Mouse (Mus musculus): ENCODE results near the gene Ccdc107. TPM values are rescaled to one million over a fixed set of nuclear protein-coding genes. Genes with fewer than 3 reads are reported as not detected.
A peak's percentile ranks its signal among the peaks of the same experiment; 100 is the strongest.
"Not testable (repeated sequence)": the region's sequence is repeated elsewhere in the genome, so short reads cannot be mapped to it uniquely, and the experiment has no call there.

Gene Ccdc107
- polyA plus RNA-seq, 1 experiment from 2014 or later: 104 TPM

- no peaks in the 10 kb centered on the region for H3K9me3 ChIP-seq
- no peaks in the 10 kb centered on the region for H3K27me3 ChIP-seq (replicated peaks)
- 90% methylated on average over 10 of the region's 10 CpGs for WGBS
- H3K4me1 ChIP-seq: no peaks in the 10 kb centered on the region
- ATAC-seq (ENCODE audit: insufficient read depth, low FRiP score, low read depth): no peak
- H3K4me2 ChIP-seq: no peak overlapping the region
- no peak overlapping the region for H3K27ac ChIP-seq
- H3K9ac ChIP-seq: no peak overlapping the region
- H3K36me3 ChIP-seq: no peaks in the 10 kb centered on the region
- H3K4me3 ChIP-seq (replicated peaks): no peak overlapping the region
Observed at GRCm38 (mm10) chr4:43470301-43470700, 22.4 kb upstream of the Ccdc107 start.

GRCm38 (mm10) chr4:43473636-43474035 is 19.1 kb upstream of the Ccdc107 start:
- Histone ChIP-seq H3K4me2 (no peak overlapping the region), H3K9me3 (no peaks in the 10 kb centered on the region), H3K27me3 (replicated peaks) (no peaks in the 10 kb centered on the region), H3K4me3 (replicated peaks) (no peak overlapping the region), H3K9ac (no peak overlapping the region), H3K36me3 (no peaks in the 10 kb centered on the region), H3K4me1 (no peaks in the 10 kb centered on the region), H3K27ac (no peak overlapping the region)
- WGBS: 70% methylated on average over 1 of the region's 1 CpGs
- ATAC-seq (ENCODE audit: insufficient read depth, low FRiP score, low read depth): no peak

GRCm38 (mm10) chr4:43476604-43477003 is 16.1 kb upstream of the Ccdc107 start:
- no peak overlapping the region for H3K27ac ChIP-seq
- H3K9me3 ChIP-seq: no peaks in the 10 kb centered on the region
- H3K36me3 ChIP-seq: no peaks in the 10 kb centered on the region
- no peak for ATAC-seq (ENCODE audit: insufficient read depth, low FRiP score, low read depth)
- no peak overlapping the region for H3K9ac ChIP-seq
- WGBS: 82% methylated on average over 6 of the region's 6 CpGs
- H3K4me1 ChIP-seq: no peaks in the 10 kb centered on the region
- H3K4me3 ChIP-seq (replicated peaks): no peak overlapping the region
- H3K4me2 ChIP-seq: no peak overlapping the region
- no peaks in the 10 kb centered on the region for H3K27me3 ChIP-seq (replicated peaks)

GRCm38 (mm10) chr4:43477857-43478533 is 14.7 kb upstream of the Ccdc107 start:
- peak; percentile 88; the same call in 1 of the 2 replicates for ATAC-seq (ENCODE audit: insufficient read depth, low FRiP score, low read depth)
- Histone ChIP-seq H3K4me1 (no peaks in the 10 kb centered on the region), H3K36me3 (no peaks in the 10 kb centered on the region), H3K27me3 (replicated peaks) (no peaks in the 10 kb centered on the region), H3K27ac (peak overlapping the region; percentile 26; the same call in 1 of the 2 replicates), H3K4me3 (replicated peaks) (peak overlapping the region; percentile 37), H3K4me2 (peak overlapping the region; percentile 57), H3K9me3 (no peaks in the 10 kb centered on the region), H3K9ac (peak overlapping the region; percentile 9; the same call in 1 of the 2 replicates)
- 20% methylated on average over 11 of the region's 11 CpGs for WGBS

- Histone ChIP-seq H3K27ac (peak overlapping the region; percentile 26; the same call in 1 of the 2 replicates), H3K27me3 (replicated peaks) (no peaks in the 10 kb centered on the region), H3K4me3 (replicated peaks) (peak overlapping the region; percentile 37), H3K4me2 (peak overlapping the region; percentile 57), H3K36me3 (no peaks in the 10 kb centered on the region), H3K9me3 (no peaks in the 10 kb centered on the region), H3K9ac (peak overlapping the region; percentile 9; the same call in 1 of the 2 replicates), H3K4me1 (no peaks in the 10 kb centered on the region)
- WGBS: 38% methylated on average over 8 of the region's 8 CpGs
- ATAC-seq (ENCODE audit: insufficient read depth, low FRiP score, low read depth): no peak
Observed at GRCm38 (mm10) chr4:43478534-43478858, 14.2 kb upstream of the Ccdc107 start.

GRCm38 (mm10) chr4:43478906-43479832 is 13.5 kb upstream of the Ccdc107 start:
- ATAC-seq (ENCODE audit: insufficient read depth, low FRiP score, low read depth): no peak
- WGBS: 44% methylated on average over 24 of the region's 24 CpGs

GRCm38 (mm10) chr4:43480985-43481384 is 11.7 kb upstream of the Ccdc107 start:
- Histone ChIP-seq H3K4me1 (no peaks in the 10 kb centered on the region), H3K9ac (no peak overlapping the region), H3K4me3 (replicated peaks) (no peak overlapping the region), H3K27me3 (replicated peaks) (no peaks in the 10 kb centered on the region), H3K9me3 (no peaks in the 10 kb centered on the region), H3K36me3 (no peaks in the 10 kb centered on the region), H3K27ac (no peak overlapping the region), H3K4me2 (no peak overlapping the region)
- ATAC-seq (ENCODE audit: insufficient read depth, low FRiP score, low read depth): no peak
- WGBS: 77% methylated on average over 5 of the region's 5 CpGs

More at GRCm38 (mm10) chr4:43478906-43479832, 13.5 kb upstream of the Ccdc107 start:
- no peaks in the 10 kb centered on the region for H3K9me3 ChIP-seq
- H3K27ac ChIP-seq: no peak overlapping the region
- H3K9ac ChIP-seq: no peak overlapping the region
- peak overlapping the region; percentile 35; the same call in 1 of the 2 replicates for H3K4me2 ChIP-seq
- no peaks in the 10 kb centered on the region for H3K36me3 ChIP-seq
- H3K27me3 ChIP-seq (replicated peaks): no peaks in the 10 kb centered on the region
- no peak overlapping the region for H3K4me3 ChIP-seq (replicated peaks)
- H3K4me1 ChIP-seq: no peaks in the 10 kb centered on the region

- H3K36me3 ChIP-seq: no peaks in the 10 kb centered on the region
- H3K4me1 ChIP-seq: no peaks in the 10 kb centered on the region
- H3K9ac ChIP-seq: no peak overlapping the region
- no peak for ATAC-seq (ENCODE audit: insufficient read depth, low FRiP score, low read depth)
- no peak overlapping the region for H3K4me2 ChIP-seq
- H3K27ac ChIP-seq: no peak overlapping the region
- H3K9me3 ChIP-seq: no peaks in the 10 kb centered on the region
- no peak overlapping the region for H3K4me3 ChIP-seq (replicated peaks)
- 68% methylated on average over 7 of the region's 7 CpGs for WGBS
- no peaks in the 10 kb centered on the region for H3K27me3 ChIP-seq (replicated peaks)
Observed at GRCm38 (mm10) chr4:43481894-43482456, 10.7 kb upstream of the Ccdc107 start.

GRCm38 (mm10) chr4:43482591-43482990 is 10.1 kb upstream of the Ccdc107 start:
- Histone ChIP-seq H3K27ac (no peak overlapping the region), H3K4me3 (replicated peaks) (no peak overlapping the region), H3K4me1 (no peaks in the 10 kb centered on the region), H3K9ac (no peak overlapping the region), H3K4me2 (no peak overlapping the region), H3K9me3 (no peaks in the 10 kb centered on the region), H3K36me3 (no peaks in the 10 kb centered on the region), H3K27me3 (replicated peaks) (no peaks in the 10 kb centered on the region)
- ATAC-seq (ENCODE audit: insufficient read depth, low FRiP score, low read depth): no peak
- WGBS: 68% methylated on average over 10 of the region's 10 CpGs

GRCm38 (mm10) chr4:43483535-43484091 is 9.1 kb upstream of the Ccdc107 start, which contains the start of gene Sit1:
Gene Sit1 (minus strand): TSS chr4:43483734.
- Histone ChIP-seq H3K4me1 (no peaks in the 10 kb centered on the region), H3K27ac (no peak within 1 kb of the TSS), H3K9ac (no peak within 1 kb of the TSS), H3K9me3 (no peaks in the 10 kb centered on the region), H3K4me3 (replicated peaks) (no peak within 1 kb of the TSS), H3K27me3 (replicated peaks) (no peaks in the 10 kb centered on the region), H3K4me2 (no peak within 1 kb of the TSS), H3K36me3 (no peaks in the 10 kb centered on the region)
- WGBS: 56% methylated on average over 12 of the region's 12 CpGs
- no peak for ATAC-seq (ENCODE audit: insufficient read depth, low FRiP score, low read depth)

GRCm38 (mm10) chr4:43485666-43486065 is 7.0 kb upstream of the Ccdc107 start:
- H3K4me3 ChIP-seq (replicated peaks); H3K27me3 ChIP-seq (replicated peaks); H3K9ac ChIP-seq; H3K27ac ChIP-seq; ATAC-seq (ENCODE audit: insufficient read depth, low FRiP score, low read depth); H3K4me1 ChIP-seq; H3K9me3 ChIP-seq; H3K4me2 ChIP-seq; H3K36me3 ChIP-seq: not testable (repeated sequence)
- 79% methylated on average over 5 of the region's 5 CpGs for WGBS
